Mouse (Mus musculus): Measurements from ENCODE around the gene Syf2.

- TF ChIP-seq GATA1 (IDR thresholded peaks at IDR 0.05; ENCODE audit: borderline replicate concordance, low read length) (no peak), FLI1 (IDR thresholded peaks at IDR 0.05; ENCODE audit: low read length) (no peak)
Observed at GRCm38 (mm10) chr4:134921703-134922102, 9.0 kb upstream of the Syf2 start.
